Mouse (Mus musculus): ENCODE data around the gene Sema3e.

- no peak for TF ChIP-seq CTCF (conservative IDR thresholded peaks at IDR 0.05; ENCODE audit: insufficient read depth, insufficient read length, low read depth, low read length)
- TF ChIP-seq POLR2A (IDR thresholded peaks at IDR 0.05; ENCODE audit: low read depth, low read length) = no peak
Measured at GRCm38 (mm10) chr5:14218677-14219076, 193.6 kb downstream of the Sema3e start.

All from kidney, adult 2 months (tissue).